Mouse (Mus musculus) MEL (cell line): ENCODE results near the gene Tmem106a. TPM values are rescaled to one million over a fixed set of nuclear protein-coding genes. Genes with fewer than 3 reads are reported as not detected.

Experiments used
- DNase-seq: peaks from one replicate; pipeline ENCODE4 v3.0.0; 2011; ENCODE audit warnings: low read depth, low spot score
- H3K27ac ChIP-seq: 2 replicates; pipeline ENCODE4 v1.5.1; 2012; ENCODE audit warnings: low read depth, mild to moderate bottlenecking, control low read depth, low read length, moderate library complexity; ENCODE audit not compliant: control insufficient read depth
- H3K27me3 ChIP-seq, 2 experiments: fragments of 150-350 bp in 1 of 2; sonication (generic) in 1 of 2; 2 replicates each; pipeline ENCODE4 v1.6.1; 2012; ENCODE audit warnings: low read length in 2 of 2, mild to moderate bottlenecking in 2 of 2, improper control_type of control experiment in 1 of 2, moderate library complexity in 1 of 2; ENCODE audit not compliant: insufficient read depth in 2 of 2, control insufficient read depth in 1 of 2
- H3K36me3 ChIP-seq, 2 experiments: 2 replicates each; pipeline ENCODE4 v1.6.1; 2012 to 2014; ENCODE audit warnings: low read length in 2 of 2, improper control_type of control experiment in 1 of 2, inconsistent platforms in 1 of 2, mild to moderate bottlenecking in 1 of 2; ENCODE audit not compliant: insufficient read depth in 2 of 2, control insufficient read depth in 1 of 2
- H3K4me1 ChIP-seq, 2 experiments: fragments of 150-350 bp in 1 of 2; sonication (generic) in 1 of 2; 2 replicates each; pipeline ENCODE4 v1.6.1; 2012; ENCODE audit warnings: low read length in 2 of 2, improper control_type of control experiment in 1 of 2, mild to moderate bottlenecking in 1 of 2; ENCODE audit not compliant: insufficient read depth in 2 of 2, control insufficient read depth in 1 of 2
- H3K4me3 ChIP-seq, 2 experiments: fragments of 150-350 bp in 1 of 2; sonication (generic) in 1 of 2; 2 replicates each; pipeline ENCODE4 v1.5.1; 2012; ENCODE audit warnings: low read depth in 2 of 2, low read length in 2 of 2, mild to moderate bottlenecking in 2 of 2, moderate library complexity in 2 of 2, control low read depth in 1 of 2, improper control_type of control experiment in 1 of 2; ENCODE audit not compliant: control insufficient read depth in 1 of 2, insufficient read depth in 1 of 2
- H3K79me2 ChIP-seq: 2 replicates; pipeline ENCODE4 v1.6.1; 2012; ENCODE audit warnings: mild to moderate bottlenecking, low read length, moderate library complexity; ENCODE audit not compliant: control insufficient read depth, poor library complexity, insufficient read depth
- H3K9ac ChIP-seq: 2 replicates; pipeline ENCODE4 v1.6.1; 2012; ENCODE audit warnings: low read depth, mild to moderate bottlenecking, control low read depth, low read length, moderate library complexity; ENCODE audit not compliant: control insufficient read depth, poor library complexity, severe bottlenecking
- H3K9me3 ChIP-seq: fragments of 150-350 bp; sonication (generic); replicated peaks from 2 replicates; pipeline ENCODE4 v1.6.1; 2012; ENCODE audit warnings: mild to moderate bottlenecking, low read length, improper control_type of control experiment, moderate library complexity; ENCODE audit not compliant: insufficient read depth
- CHD2 ChIP-seq: IDR thresholded peaks from 2 replicates; pipeline ENCODE4 v1.6.1; 2011; ENCODE audit warnings: low read length, improper control_type of control experiment
- CTCF ChIP-seq, 3 experiments: IDR thresholded peaks in 2 of 3; conservative IDR thresholded peaks in 1 of 3; 2 replicates each; pipeline ENCODE4 v1.5.1; 2011 to 2012; ENCODE audit warnings: low read length in 3 of 3, low read depth in 2 of 3, mild to moderate bottlenecking in 2 of 3, improper control_type of control experiment in 1 of 3, inconsistent platforms in 1 of 3, mixed read lengths in 1 of 3, moderate library complexity in 1 of 3; ENCODE audit not compliant: control insufficient read depth in 1 of 3, insufficient read depth in 1 of 3, poor library complexity in 1 of 3, severe bottlenecking in 1 of 3
- E2F4 ChIP-seq: IDR thresholded peaks from 2 replicates; pipeline ENCODE4 v1.6.1; 2011; ENCODE audit warnings: low read depth, low read length, improper control_type of control experiment, borderline replicate concordance
- ELF1 ChIP-seq: IDR thresholded peaks from 2 replicates; pipeline ENCODE4 v1.6.1; 2014; ENCODE audit warnings: low read depth, mild to moderate bottlenecking, inconsistent platforms, low read length, improper control_type of control experiment, moderate library complexity
- ETS1 ChIP-seq: IDR thresholded peaks from 2 replicates; pipeline ENCODE4 v1.6.1; 2012; ENCODE audit warnings: low read depth, mild to moderate bottlenecking, inconsistent platforms, low read length, improper control_type of control experiment, moderate library complexity
- GABPA ChIP-seq: IDR thresholded peaks from 2 replicates; pipeline ENCODE4 v1.6.1; 2012; ENCODE audit warnings: low read depth, mild to moderate bottlenecking, inconsistent platforms, low read length, improper control_type of control experiment, moderate library complexity
- GATA1 ChIP-seq: IDR thresholded peaks from 2 replicates; pipeline ENCODE4 v1.6.1; 2011; ENCODE audit warnings: low read depth, low read length, improper control_type of control experiment
- HCFC1 ChIP-seq: IDR thresholded peaks from 2 replicates; pipeline ENCODE4 v1.6.1; 2012; ENCODE audit warnings: low read depth, mild to moderate bottlenecking, inconsistent platforms, low read length, improper control_type of control experiment, moderate library complexity
- JUND ChIP-seq: IDR thresholded peaks from 2 replicates; pipeline ENCODE4 v1.6.1; 2011; ENCODE audit warnings: low read depth, mild to moderate bottlenecking, improper control_type of control experiment, low read length
- KAT2A ChIP-seq: conservative IDR thresholded peaks from 2 replicates; pipeline ENCODE4 v1.6.1; 2012; ENCODE audit warnings: low read depth, low read length, improper control_type of control experiment, inconsistent platforms
- MAX ChIP-seq: IDR thresholded peaks from 2 replicates; pipeline ENCODE4 v1.6.1; 2011; ENCODE audit warnings: low read length, improper control_type of control experiment
- MAZ ChIP-seq: IDR thresholded peaks from 2 replicates; pipeline ENCODE4 v1.6.1; 2012; ENCODE audit warnings: low read depth, mild to moderate bottlenecking, inconsistent platforms, low read length, improper control_type of control experiment
- MEF2A ChIP-seq: IDR thresholded peaks from 2 replicates; pipeline ENCODE4 v1.6.1; 2014; ENCODE audit warnings: low read depth, mild to moderate bottlenecking, inconsistent platforms, low read length, improper control_type of control experiment; ENCODE audit not compliant: poor library complexity, insufficient replicate concordance, severe bottlenecking; ENCODE audit errors: extremely low read depth
- MXI1 ChIP-seq: IDR thresholded peaks from 2 replicates; pipeline ENCODE4 v1.6.1; 2011; ENCODE audit warnings: mild to moderate bottlenecking, low read depth, low read length, improper control_type of control experiment
- MYB ChIP-seq: IDR thresholded peaks from 2 replicates; pipeline ENCODE4 v1.6.1; 2011; ENCODE audit warnings: mild to moderate bottlenecking, low read depth, low read length, improper control_type of control experiment
- MYC ChIP-seq: IDR thresholded peaks from 2 replicates; pipeline ENCODE4 v1.6.1; 2011; ENCODE audit warnings: low read depth, mild to moderate bottlenecking, low read length, improper control_type of control experiment, moderate library complexity
- NELFE ChIP-seq: IDR thresholded peaks from 2 replicates; pipeline ENCODE4 v1.6.1; 2011; ENCODE audit warnings: low read depth, low read length, improper control_type of control experiment
- NRF1 ChIP-seq: IDR thresholded peaks from 2 replicates; pipeline ENCODE4 v1.6.1; 2014; ENCODE audit warnings: low read depth, mild to moderate bottlenecking, inconsistent platforms, low read length, improper control_type of control experiment, moderate library complexity; ENCODE audit not compliant: poor library complexity, insufficient read depth, severe bottlenecking
- POLR2A ChIP-seq, 2 experiments: IDR thresholded peaks; 2 replicates each; pipeline ENCODE4 v1.6.1; 2011 to 2012; ENCODE audit warnings: low read length in 2 of 2, mild to moderate bottlenecking in 2 of 2, control low read depth in 1 of 2, improper control_type of control experiment in 1 of 2, low read depth in 1 of 2, moderate library complexity in 1 of 2; ENCODE audit not compliant: control insufficient read depth in 1 of 2, insufficient read depth in 1 of 2, poor library complexity in 1 of 2
- POLR2AphosphoS2 ChIP-seq: IDR thresholded peaks from 2 replicates; pipeline ENCODE4 v1.6.1; 2011; ENCODE audit warnings: low read length, improper control_type of control experiment
- POLR2AphosphoS5 ChIP-seq: IDR thresholded peaks from 2 replicates; pipeline ENCODE4 v1.6.1; 2012; ENCODE audit warnings: low read depth, borderline replicate concordance, mild to moderate bottlenecking, inconsistent platforms, low read length, moderate library complexity, mixed read lengths
- RAD21 ChIP-seq: IDR thresholded peaks from 2 replicates; pipeline ENCODE4 v1.6.1; 2011; ENCODE audit warnings: mild to moderate bottlenecking, low read depth, low read length, improper control_type of control experiment
- SIN3A ChIP-seq: IDR thresholded peaks from 2 replicates; pipeline ENCODE4 v1.6.1; 2012; ENCODE audit warnings: low read length, improper control_type of control experiment, inconsistent platforms
- SMC3 ChIP-seq: IDR thresholded peaks from 2 replicates; pipeline ENCODE4 v1.6.1; 2011; ENCODE audit warnings: low read depth, low read length, improper control_type of control experiment
- TAL1 ChIP-seq: IDR thresholded peaks from 2 replicates; pipeline ENCODE4 v1.6.1; 2012; ENCODE audit warnings: mild to moderate bottlenecking, inconsistent platforms, low read length, moderate library complexity, mixed read lengths
- TBP ChIP-seq: IDR thresholded peaks from 2 replicates; pipeline ENCODE4 v1.8.0; 2011; ENCODE audit warnings: low read depth, low read length, improper control_type of control experiment
- TCF12 ChIP-seq: IDR thresholded peaks from 2 replicates; pipeline ENCODE4 v1.6.1; 2014; ENCODE audit warnings: low read depth, mild to moderate bottlenecking, inconsistent platforms, low read length, improper control_type of control experiment, moderate library complexity
- USF1 ChIP-seq: IDR thresholded peaks from 2 replicates; pipeline ENCODE4 v1.6.1; 2014; ENCODE audit warnings: low read depth, mild to moderate bottlenecking, inconsistent platforms, low read length, improper control_type of control experiment, moderate library complexity
- ZC3H11A ChIP-seq: IDR thresholded peaks from 2 replicates; pipeline ENCODE4 v1.6.1; 2012; ENCODE audit warnings: low read depth, mild to moderate bottlenecking, inconsistent platforms, low read length, improper control_type of control experiment
- ZKSCAN1 ChIP-seq: IDR thresholded peaks from 2 replicates; pipeline ENCODE4 v1.6.1; 2012; ENCODE audit warnings: low read depth, mild to moderate bottlenecking, inconsistent platforms, low read length, improper control_type of control experiment, moderate library complexity
- ZMIZ1 ChIP-seq: IDR thresholded peaks from 2 replicates; pipeline ENCODE4 v1.6.1; 2012; ENCODE audit warnings: low read depth, mild to moderate bottlenecking, inconsistent platforms, low read length, improper control_type of control experiment, moderate library complexity
- ZNF384 ChIP-seq: IDR thresholded peaks from 2 replicates; pipeline ENCODE4 v1.6.1; 2012; ENCODE audit warnings: low read depth, mild to moderate bottlenecking, inconsistent platforms, low read length, improper control_type of control experiment
- polyA plus RNA-seq, 2 experiments: library from polyadenylated mRNA; stranded (reverse) in 1 of 2; unstranded in 1 of 2; fragments of >175 nt in 1 of 2; fragments of >200 nt in 1 of 2; gene quantifications; 2 replicates each; pipeline versions ENCODE4 v1.2.1 to v1.2.4; 2012; ENCODE audit warnings: low replicate concordance in 2 of 2, low read depth in 1 of 2; ENCODE audit not compliant: insufficient read length in 2 of 2, insufficient read depth in 1 of 2, missing spikeins in 1 of 2
- total RNA-seq: library from RNA; depleted of rRNA; stranded (reverse); fragments of 300-350 nt; gene quantifications from 2 replicates; pipeline ENCODE4 v1.2.3, GENCODE M21; 2012

The Tmem106a gene
- total and polyA plus RNA-seq, 3 experiments = 0.23 to 0.81 TPM; not detected in 1

DNA sequence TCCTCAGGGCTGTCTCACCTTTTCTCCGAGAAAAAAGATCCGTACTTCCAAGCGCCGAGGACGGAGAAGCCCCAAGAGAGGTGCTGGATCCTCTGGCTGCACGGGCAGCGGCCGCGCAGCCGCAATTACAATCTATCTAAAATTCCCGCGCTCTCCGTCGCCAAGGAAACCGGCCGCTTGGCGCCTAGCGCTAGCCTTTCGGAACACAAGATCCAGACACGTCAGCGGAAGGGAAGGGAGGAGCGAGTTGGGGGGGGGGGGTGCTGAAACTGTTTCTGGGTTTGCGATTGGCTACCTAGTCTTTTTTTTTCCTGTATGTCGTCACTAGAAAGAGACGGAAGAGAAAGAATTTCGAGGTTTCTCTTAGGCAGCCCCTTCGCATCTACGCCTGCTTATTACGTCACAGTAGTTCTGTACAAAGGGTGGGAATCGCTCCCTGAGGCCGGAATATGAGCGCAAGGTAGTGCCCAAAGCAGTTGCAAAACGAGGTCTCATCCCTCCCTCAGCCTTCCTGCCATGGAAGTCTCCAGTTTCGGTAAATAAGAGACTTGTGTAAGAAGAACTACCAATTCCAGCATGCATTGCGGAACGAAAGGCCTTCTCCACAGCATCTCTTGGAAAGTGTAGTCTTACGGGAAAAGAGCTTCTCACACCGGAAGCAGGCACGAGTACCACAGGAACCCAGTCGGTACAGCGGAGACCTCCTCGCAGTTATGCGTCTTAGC is 30.1 kb upstream of the Tmem106a start, which contains the start of the genes Brca1 and Nbr1:
Brca1 (minus strand) TSS at position 205 of the 725 bp plus-strand sequence.
Nbr1 (plus strand) TSS at position 399 of the 725 bp plus-strand sequence.
- H3K9ac ChIP-seq = peak within 1 kb of the TSS; percentile 89
- peaks cover 37% of the 10 kb centered on the region for H3K79me2 ChIP-seq
- H3K4me3 ChIP-seq = peak within 1 kb of the TSS; percentile 93
- TF ChIP-seq CTCF (IDR thresholded peaks at IDR 0.05 in 2 of 3, conservative IDR thresholded peaks at IDR 0.05 in 1 of 3; ENCODE audit: control insufficient read depth in 1 of 3, insufficient read depth in 1 of 3, low read depth in 2 of 3, low read length in 3 of 3, poor library complexity in 1 of 3, severe bottlenecking in 1 of 3) (no peak), KAT2A (peak; percentile 98), ZNF384 (peak; percentile 99), CHD2 (peak; percentile 53), HCFC1 (peak; percentile 90), MAX (no peak; the same call in 1 of the 2 replicates), POLR2A (IDR thresholded peaks at IDR 0.05; ENCODE audit: control insufficient read depth in 1 of 2, insufficient read depth in 1 of 2, low read depth in 1 of 2, low read length in 2 of 2, poor library complexity in 1 of 2) (peak; percentile 82 to 91), GATA1 (no peak; the same call in 1 of the 2 replicates), MYB (no peak), MEF2A (no peak), E2F4 (peak; percentile 100), JUND (no peak), ELF1 (peak; percentile 98), NRF1 (peak; percentile 80), ETS1 (peak; percentile 68; the same call in 1 of the 2 replicates), MAZ (peak; percentile 91; the same call in 1 of the 2 replicates), NELFE (peak; percentile 67), MYC (peak; percentile 78), TAL1 (no peak), SMC3 (no peak), ZMIZ1 (no peak), POLR2AphosphoS5 (no peak), USF1 (no peak), SIN3A (peak; percentile 99), GABPA (peak; percentile 53; the same call in 1 of the 2 replicates), MXI1 (peak; percentile 88), TCF12 (no peak; the same call in 1 of the 2 replicates), ZC3H11A (no peak), TBP (peak; percentile 49; the same call in 1 of the 2 replicates), POLR2AphosphoS2 (peak; percentile 81; the same call in 1 of the 2 replicates), ZKSCAN1 (0 out of 2 replicates have a peak, but pooled peaks have one; percentile 4), RAD21 (no peak)
- DNase-seq = peak; percentile 100
- H3K9me3 ChIP-seq = no peaks in the 10 kb centered on the region
- H3K27me3 ChIP-seq = no peaks in the 10 kb centered on the region
- H3K4me1 ChIP-seq = peaks cover 2 to 11% of the 10 kb centered on the region in 2 experiments; a peak in 3 of 4 replicates
- peak within 1 kb of the TSS; percentile 92 for H3K27ac ChIP-seq
- H3K36me3 ChIP-seq = peaks cover 4 to 23% of the 10 kb centered on the region in 2 experiments
